Mouse (Mus musculus): ENCODE data around the gene Mia.
A peak's percentile ranks its signal among the peaks of the same experiment; 100 is the strongest.

Gene Mia

DNA sequence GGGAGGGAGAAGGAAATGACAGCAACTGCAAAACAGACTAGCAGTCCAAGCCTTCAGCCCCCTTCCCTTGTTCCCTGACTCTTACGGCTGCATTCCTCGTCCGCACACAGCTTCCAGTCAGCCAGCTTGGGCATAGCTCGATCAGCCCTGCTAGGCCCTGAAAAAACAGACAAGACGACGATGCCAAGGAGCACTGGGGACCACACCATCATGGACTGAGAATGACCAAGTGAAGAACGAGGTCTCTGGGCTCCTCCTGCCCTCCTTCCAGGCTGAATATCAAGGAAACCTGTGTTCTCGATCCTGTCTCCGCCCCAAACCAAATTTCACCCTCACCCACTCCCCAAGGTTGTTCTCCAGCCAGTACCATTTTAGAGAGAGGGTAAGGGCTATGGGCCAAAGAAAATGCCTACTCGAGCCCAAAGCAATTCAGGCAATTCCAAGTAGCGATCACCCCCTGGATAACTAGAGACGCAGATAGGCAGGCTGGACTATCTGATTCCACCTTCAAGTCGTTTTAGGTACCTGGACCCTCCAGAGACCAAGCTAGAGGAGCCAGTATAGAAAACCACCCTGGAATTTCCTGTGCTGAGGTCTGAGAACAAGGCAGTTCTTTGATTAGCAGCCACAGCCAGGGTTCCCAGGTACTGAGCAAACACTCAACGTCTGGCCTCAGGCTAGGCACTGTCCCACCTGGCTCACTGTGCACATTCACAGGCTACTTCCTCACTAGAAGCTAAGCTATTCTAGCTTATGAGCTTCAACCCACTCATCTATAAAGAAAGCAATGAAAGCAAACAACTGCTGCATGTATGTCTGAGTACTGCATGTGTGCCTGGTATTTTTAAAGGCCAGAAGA is at the start of gene Mia, which contains the start of gene Gm21983:
TSS of gene Mia (minus strand) at position 321 of the 859 bp plus-strand sequence.
TSS of gene Gm21983 (minus strand) at position 250 of the 859 bp plus-strand sequence.
- DNase-seq (ENCODE audit: low spot score): no peak

DNA sequence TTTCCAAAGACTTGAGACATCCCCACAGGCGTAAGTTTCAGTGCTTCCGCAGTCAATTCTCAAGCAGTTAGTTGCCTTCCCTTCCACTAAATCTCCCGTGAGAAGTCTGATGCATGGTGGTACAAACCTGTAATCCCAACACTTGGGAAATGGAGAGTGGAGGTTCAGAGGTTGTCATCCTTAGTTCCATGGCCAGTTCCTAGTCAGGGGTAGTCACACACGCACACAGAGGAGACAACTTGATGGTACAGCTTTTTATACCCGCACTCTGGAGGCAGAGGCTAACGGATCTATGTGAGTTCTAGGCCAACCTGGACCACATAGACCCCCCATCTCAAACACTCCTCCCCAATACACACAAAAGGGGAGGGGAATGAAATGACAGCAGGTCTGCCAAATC is 47.9 kb upstream of the Mia start:
- DNase-seq (ENCODE audit: low spot score): no peak

DNA sequence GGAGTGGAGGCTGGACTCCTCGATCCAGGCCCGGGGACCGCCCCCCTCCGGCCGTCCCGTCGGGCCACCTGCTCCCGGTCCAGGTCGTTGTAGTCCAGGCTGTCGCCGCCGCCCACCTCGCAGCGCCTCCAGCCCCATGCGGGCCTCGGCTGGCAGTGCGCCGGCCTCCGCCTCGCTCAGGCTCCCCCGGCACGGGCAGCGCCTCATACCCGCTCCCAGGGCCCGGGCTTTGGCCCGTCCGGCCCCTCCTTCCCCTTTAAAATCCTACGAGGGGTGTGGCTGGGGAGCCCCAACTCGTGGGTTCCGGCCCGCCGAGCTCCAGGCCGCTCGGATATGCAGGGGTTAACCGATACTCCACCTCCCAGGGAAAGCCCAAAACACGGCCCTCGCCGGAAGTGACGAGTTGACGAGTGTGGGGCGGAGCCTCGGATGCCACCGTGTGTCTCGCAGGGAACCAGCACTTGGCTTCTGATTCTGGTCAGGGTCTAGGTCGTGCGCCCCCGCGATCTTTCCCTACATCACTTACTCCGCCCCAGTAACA is 47.4 kb upstream of the Mia start, which contains the start of gene Itpkc:
TSS of gene Itpkc (minus strand) at position 381 of the 541 bp plus-strand sequence.
- peak; percentile 98 for DNase-seq (ENCODE audit: low spot score)

DNA sequence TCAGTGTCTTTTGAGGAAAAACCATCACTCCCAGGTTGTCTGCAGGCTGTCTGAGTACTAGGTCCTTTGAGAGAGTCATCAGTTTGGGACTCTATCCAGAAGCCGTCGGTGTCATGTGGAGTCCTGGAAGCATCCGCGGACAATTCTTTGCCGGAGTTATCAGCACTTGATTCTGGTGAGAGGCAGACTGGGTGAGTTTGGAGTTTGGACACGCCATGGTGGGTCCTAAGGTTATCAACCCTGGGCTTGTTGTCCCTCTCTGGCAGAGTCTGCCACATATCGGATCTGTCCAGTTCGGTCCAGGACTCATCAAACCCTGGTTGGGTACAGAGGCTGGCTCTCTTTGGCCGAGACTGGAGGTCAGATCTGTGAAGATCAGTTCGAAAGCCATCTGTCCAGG is 46.7 kb upstream of the Mia start:
- peak; percentile 30 for DNase-seq (ENCODE audit: low spot score)

DNA sequence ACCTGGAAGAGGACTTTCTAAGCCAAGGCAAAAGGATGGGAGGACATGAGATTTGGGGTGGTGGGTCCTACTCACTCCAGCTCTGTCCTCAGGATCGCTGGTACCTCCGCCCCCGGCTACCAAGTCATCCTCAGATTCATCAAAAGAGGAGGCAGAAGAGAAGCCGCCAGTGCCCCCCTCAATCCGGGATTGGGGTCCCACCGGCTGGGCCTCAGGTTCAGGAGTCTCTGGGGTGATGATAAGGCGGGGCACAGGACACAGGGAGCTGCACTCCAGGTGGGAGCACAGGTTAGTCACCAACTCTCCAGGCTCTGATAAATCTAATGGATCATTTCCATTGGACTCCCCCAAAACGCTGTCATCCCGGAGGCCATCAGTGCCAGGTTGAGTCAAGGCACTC is 46.3 kb upstream of the Mia start:
- DNase-seq (ENCODE audit: low spot score): no peak

DNA sequence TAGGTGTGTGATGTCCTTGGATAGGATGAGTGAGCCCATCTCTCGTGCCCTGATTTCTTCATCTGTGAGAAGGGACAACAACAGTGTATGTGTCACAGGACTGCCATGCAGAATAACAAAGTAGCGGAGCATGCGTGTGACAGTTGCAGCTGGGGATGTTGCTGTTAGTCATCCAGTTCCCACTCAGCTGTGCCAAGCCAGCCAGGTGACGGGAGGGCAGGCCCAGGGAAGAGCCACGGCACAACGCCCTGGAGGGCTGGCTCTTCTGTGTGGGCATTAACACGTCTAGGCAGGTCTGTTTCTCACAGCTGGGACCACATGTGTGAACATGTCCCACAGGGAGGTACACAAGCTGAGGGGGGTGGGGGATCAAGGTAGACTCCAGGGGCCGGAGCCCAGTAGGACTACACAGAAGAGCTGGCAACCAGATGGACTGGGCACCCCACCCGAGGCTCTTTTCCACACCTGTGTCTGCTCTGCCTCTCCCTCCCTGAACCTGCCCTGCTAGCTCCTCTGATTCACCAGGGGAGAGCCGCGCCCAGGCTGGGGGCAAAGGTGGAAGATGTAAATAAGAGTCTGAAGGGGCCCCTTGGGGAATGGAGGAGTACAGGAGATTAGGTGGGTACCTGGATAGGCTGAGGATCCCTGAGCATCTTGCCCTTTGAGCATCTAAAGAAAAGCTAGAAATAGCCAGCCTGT is 44.1 kb upstream of the Mia start:
- DNase-seq (ENCODE audit: low spot score): no peak

DNA sequence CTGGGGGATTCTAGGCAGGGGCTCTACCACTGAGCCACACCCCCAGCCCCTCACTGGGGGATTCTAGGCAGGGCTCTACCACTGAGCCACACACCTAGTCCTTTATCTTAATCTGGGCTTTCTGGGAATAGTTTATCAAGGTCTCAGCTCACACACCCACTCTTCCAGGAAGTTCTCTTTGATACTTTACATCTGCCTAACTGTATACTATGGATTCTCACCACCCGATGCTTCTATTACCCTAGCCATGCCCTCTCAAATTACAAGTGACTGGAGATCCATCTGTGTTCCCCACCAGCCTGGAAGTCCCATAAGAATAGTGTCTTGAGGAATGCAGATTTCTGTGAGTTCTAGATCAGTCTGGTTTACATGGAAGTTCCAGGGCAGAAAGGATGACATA is 41.6 kb upstream of the Mia start:
- DNase-seq (ENCODE audit: low spot score): no peak

DNA sequence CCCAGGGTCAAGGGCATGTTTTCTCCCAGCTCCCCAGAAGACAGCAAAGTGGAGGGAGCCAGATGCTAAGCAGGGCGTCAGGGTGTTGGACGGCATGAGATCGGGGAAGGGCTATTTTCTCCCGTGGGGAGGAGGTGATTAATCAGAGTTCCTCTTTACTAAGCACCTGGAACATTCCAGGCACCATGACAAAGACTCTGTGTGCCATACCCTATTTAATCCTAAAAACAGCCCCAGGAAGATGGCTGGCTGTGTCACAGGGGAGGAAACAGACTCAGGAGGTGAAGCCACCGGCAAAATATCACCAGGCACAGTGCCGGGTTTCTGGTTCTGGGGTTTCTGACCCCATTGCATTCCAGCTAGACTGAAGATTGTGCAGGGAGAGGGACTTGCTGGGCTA is 41.0 kb upstream of the Mia start:
- DNase-seq (ENCODE audit: low spot score): no peak

DNA sequence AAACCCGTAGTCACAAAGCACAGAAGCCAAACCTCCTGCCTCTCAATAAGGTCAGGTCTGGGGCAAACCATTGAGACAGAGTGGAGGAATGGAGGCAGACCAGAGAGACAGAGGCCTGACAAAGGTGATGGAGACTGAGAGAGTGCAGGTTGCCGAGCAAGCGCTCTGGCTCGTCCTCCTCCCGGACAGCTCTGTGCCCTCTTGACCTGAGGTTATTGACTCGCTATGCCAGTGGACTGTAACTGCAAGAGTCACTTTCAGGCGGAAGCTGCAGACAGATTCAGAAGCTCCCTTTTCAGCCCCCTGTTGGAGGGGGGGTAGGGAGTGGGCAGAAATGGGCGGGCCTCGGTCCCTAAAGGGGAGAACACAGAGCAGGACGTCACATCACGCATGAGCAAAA is 39.0 kb upstream of the Mia start:
- no peak for DNase-seq (ENCODE audit: low spot score)

DNA sequence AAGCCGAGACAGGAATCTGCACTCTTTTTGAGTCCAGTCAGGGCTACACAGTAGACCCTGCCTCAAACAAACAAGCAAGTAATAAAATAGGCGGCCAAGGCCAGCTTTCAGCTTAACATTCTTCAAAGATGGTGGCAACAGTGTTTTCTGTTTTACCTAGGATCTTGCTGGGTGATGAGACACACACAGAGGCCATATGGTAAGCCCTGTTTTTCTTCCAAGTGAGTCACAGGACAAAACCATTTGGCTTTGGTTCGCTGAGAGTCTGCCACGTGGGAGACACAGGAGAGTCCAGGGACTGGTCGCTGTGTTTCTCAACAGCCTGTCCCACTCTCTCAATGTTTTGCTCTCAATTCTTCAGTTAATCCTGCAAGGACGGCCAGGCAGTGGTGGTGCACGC is 37.6 kb upstream of the Mia start:
- DNase-seq (ENCODE audit: low spot score): no peak

DNA sequence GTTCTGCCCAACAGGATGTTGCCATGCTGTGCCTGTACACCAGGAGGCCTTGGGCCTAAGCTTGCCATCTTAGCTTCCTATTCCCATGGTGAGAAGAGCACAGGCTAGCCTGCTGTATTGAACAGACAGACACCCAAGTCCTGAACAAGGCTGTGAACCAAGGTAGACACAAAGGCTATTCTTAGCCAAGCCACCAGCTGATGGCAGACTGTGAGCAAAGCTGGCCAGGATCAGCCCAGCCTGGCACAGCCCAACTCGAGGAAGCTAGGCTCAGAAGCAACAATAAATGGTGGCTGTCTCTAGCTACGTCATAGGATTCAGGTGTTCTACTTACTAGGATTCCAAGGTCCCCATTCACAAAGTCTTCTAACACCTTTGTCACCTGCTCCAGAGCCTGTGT is 31.7 kb upstream of the Mia start:
- DNase-seq (ENCODE audit: low spot score): no peak

DNA sequence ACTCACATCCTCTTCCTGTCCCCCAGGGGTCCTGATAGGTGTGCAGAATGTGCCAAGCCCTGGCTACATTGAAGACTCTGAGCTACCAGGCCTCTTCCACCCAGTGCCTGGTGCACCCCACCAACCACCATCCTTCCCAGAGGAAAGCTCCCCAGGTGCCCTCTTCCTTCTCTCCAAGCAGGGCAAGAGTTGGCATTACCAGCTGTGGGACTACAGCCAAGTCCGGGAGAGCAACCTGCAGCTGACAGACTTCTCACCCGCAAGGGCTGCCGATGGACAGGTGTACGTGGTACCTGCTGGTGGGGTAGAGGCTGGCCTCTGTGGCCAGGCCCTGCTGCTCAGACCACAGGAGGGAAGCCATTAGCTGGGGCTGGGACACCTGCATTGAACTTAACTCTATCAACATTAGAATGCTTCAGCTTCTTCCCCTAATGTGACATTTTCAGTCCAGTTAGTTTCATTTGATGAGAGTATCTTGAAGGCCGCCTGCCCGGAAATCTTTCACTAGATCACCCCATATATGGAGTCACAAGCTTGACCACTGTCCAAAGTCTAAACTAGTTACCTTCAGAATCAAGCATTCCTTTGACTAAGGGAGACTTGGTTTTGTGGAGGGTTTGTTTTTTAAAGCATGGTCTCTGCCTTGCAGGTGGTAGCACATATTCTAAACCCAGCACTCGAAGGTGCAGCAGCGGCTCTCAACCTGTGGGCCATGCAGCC is 22.9 kb upstream of the Mia start:
- DNase-seq (ENCODE audit: low spot score): no peak

DNA sequence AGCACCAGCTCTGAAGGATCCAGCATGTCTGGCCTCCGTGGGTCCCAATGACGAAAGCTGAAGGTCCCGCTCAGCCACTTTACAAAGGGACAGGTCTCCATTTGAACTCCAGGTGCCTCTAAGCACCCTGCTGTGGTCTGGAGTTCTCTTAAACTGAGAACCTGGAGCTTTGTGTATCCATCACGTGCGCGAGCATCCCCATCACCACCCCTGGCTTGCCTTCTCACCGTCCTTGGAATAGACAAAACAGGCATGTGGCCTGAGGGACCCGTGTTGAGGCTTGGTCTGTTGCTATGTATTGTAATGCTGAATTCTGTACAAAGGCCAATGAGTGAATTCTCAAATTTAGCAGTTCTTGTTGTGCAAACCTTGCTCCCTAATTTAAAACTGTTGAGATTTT is 17.8 kb upstream of the Mia start:
- no peak for DNase-seq (ENCODE audit: low spot score)

DNA sequence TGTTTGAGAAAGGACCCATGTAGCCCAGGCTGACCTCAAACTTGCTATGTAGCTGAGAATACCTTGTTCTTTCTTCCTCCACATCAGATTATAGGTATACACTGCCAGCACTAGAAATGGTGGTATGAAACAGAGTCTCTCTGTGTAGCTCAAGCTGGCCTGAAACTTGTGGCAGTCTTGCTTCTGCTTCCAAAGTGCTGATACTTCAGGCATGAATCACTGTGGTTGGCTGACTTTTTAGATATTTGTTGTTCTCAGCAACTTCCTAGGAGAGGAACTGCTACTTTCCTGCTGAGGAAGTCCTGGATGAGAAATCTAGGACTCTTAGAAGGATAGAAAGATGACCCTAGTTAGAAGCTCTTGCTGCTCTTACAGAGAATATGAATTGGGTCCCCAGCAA is 17.4 kb upstream of the Mia start:
- no peak for DNase-seq (ENCODE audit: low spot score)

DNA sequence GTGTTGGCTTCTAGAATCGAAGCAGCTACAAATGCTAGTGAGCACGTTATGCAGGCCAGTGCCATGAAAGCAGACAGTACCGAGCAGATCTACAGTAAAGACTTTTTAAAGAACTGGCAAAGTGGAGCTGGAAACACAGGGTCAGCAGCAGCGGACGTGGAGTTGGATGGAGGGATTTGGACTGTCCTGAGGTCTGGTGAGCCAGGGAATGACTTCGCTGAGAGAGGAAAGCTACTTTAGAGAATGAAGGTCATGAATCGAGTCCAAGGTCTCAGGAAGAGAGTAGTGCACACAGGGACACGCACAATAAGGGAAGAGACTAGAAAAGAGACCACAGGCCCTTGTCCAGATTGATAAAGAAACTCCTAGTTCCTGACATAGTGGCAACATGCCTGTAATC is 16.7 kb upstream of the Mia start:
- DNase-seq (ENCODE audit: low spot score): no peak

DNA sequence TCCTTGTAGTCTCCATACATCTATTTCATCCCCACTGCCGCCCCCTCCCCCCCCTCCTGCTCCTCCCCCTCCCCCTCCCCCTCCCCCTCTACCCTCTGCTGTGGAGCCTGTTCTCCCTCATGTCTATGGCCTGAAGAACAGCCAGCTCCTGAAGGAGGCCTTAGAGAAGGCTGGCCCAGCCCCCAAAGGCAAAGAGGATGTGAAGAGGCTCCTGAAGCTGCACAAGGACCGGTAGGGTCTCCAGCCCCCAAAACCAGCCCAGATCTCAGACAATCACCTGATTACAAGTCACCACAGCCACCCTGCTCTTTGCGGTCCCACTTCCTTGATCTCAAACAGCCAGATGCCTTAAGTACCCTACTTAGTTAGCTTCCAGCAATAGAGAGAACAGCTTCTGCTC is 16.2 kb upstream of the Mia start:
- DNase-seq (ENCODE audit: low spot score): no peak

DNA sequence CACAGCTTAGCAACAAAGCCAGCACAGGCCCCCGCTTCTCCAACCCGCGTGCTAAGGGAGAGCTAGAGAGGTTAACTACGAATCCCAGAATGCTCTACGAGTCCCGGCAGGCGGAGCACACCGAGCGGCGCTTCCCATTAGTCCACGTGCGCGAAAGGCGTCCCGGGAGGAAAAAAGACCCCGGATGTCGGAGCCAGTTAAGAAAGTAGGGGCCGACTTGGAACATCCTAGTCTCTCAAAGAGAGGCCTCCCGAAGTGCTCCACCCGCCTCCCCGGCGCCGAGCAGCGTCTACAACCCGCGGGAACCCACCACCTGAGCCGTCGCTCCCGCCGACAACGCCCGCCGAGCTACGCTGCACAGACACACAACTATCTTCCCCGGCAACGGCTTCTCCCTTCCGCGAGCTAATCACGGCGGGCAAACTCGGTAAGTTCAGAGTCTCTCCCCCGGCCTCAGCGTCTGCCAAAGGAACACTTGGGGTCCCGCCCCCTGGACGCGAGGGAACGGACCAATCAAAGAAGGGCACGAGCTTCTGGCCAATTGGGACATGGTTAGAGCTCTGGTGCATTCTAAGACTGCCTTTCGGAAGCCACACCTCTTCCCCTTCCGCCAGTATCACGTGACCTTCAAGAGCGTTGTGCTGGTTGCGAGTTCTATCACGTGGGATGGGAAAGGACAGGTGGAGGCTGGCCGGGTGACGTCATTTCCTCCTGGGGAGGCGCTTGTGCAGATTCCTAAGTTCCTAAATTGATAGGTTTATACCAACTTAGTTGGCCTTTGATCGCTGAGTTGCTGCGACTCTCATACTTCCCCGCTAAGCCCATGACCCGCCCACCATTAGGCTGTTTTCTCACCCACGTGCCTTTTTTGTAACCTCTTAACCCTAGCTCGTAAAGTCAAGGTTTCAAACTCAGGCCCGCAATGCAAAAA is 15.0 kb upstream of the Mia start, which contains the start of the genes BC024978 and Snrpa:
TSS of gene BC024978 (plus strand) at position 101 of the 931 bp plus-strand sequence.
TSS of gene Snrpa (minus strand) at position 591 of the 931 bp plus-strand sequence.
- DNase-seq (ENCODE audit: low spot score): peak; percentile 99

DNA sequence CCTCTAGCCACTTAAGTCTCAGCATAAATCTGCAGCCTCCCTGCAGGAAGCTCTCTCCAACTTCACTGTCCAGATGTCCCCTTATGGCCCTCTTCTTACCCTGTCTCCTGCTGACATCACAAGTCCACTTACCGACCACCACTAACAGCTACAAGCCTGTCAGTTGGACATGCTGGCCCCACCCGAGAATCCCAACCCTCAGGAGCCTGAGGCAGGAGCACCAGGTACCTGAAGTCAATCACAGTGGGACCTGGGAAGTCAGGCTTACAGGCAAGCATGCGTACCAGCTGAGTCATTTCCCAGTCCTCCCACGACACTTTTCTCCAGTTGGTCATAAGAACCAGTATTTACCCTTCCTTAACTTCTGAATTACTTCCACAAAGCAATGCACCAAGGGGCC is 12.8 kb upstream of the Mia start:
- no peak for DNase-seq (ENCODE audit: low spot score)

DNA sequence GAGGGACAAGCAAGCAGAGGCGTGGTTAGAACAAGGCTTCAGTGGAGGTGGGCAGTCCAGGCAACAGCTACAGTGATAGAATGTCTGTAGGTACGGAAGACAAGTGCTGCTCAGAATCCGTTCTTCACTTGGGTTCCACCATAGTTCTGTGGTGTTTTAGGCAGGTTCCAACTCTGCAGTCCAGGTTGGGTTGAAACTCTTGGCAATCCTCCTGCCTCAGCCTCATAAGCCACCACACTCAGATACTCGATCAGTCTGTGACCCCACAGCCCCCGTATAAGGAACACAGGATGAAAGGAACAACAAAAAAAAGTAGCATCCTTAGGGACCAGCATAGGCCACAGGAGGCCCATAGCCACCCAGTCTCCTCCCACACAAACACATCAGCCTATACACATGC is 11.5 kb upstream of the Mia start:
- no peak for DNase-seq (ENCODE audit: low spot score)

DNA sequence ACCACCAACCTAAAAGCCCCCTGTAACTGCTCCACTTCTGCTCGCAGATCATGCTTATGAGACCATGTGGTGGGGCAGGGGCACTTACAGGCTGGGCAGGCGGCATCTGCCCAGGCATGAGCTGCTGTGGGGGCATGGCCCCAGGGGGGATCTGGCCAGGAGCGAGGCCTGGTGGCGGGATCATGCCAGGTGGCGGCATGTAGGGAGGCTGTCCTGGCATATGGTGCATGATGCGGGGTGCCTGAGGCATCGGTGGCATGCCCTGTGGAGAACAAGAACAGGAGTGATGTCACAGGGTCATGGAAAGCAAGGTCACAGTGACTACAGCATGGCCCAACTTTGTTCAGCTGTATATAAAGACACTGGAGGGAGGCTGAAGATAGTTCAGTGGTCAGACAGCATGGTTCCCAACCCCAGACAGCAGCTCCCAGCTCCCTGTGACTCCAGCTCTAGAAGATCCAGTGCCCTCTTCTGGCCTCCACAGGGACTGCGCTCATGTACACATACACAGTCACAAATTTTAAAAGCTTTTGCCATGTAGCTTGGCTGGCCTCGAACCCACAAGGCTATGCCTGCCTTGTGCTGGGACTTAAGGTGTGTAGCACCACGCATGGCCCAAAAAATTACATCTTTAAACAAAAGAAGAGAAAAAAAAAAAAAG is 8.4 kb upstream of the Mia start:
- no peak for DNase-seq (ENCODE audit: low spot score)

DNA sequence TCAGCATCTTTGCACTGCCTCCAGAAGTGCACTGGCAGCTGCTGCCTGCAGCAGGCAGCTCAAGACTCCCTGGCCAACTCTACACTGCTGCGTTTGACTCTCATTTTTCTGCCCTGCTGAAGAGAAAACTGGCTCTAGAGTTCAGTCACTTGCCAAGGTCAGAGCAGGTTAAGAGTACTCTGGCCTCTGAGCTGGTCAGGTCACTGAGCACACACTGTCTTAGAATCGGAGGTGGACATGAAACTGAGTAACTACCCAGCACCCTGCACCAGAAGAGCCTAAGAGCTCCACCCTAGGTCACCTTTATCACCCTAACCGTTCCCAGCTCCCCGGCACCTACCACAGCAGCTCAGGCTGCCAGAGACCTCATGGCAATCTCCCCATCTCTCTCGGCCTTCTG is 5.0 kb upstream of the Mia start:
- DNase-seq (ENCODE audit: low spot score): no peak

Measured in embryo, embryonic 10.5 days (tissue).